ENCODE assay signal across 8 mouse cellular contexts in genomic region chr7:102441657-102442391, GRCm38 (mm10). TPM values are rescaled to one million over a fixed set of nuclear protein-coding genes. Genes with fewer than 3 reads are reported as not detected.
DNase-seq lines count a peak whose midpoint lies in the region; ATAC-seq and TF ChIP-seq lines count a peak whose summit lies in the region.

Gene Rrm1, plus strand, starts transcription at chr7:102441695.

- in situ Hi-C loops in ES-E14 (cut with MboI; ENCODE audit: low sequenced_read_pairs in 2 of 2, unreplicated experiment in 2 of 2): no loop called here

- peak within 1 kb of the TSS; percentile 91 for H3K27ac ChIP-seq in ES-E14 (ENCODE audit: insufficient read depth, low read depth, low read length, poor library complexity, severe bottlenecking)
- peak within 1 kb of the TSS; percentile 74 for H3K27ac ChIP-seq in forebrain, embryonic 15.5 days (replicated peaks)

- under 1% methylated on average over 36 of the region's 56 CpGs for WGBS in forebrain, embryonic 15.5 days
- under 1% methylated on average over 56 of the region's 56 CpGs for WGBS in lung, adult 2 months

- peak within 1 kb of the TSS; percentile 99 for H3K9ac ChIP-seq in ES-E14 (ENCODE audit: insufficient read depth, low read depth, low read length, poor library complexity, severe bottlenecking)
- H3K9ac ChIP-seq in forebrain, embryonic 15.5 days (replicated peaks): peak within 1 kb of the TSS; percentile 66

- H3K4me3 ChIP-seq in ES-E14 (ENCODE audit: insufficient read depth in 1 of 2, low read depth in 1 of 2, low read length in 2 of 2, poor library complexity in 1 of 2, severe bottlenecking in 1 of 2): peak within 1 kb of the TSS; percentile 69 to 97
- H3K4me3 ChIP-seq in forebrain, embryonic 15.5 days: peak within 1 kb of the TSS; percentile 76
- H3K4me3 ChIP-seq in lung, adult 2 months (replicated peaks; ENCODE audit: extremely low read depth, low read depth, low read length): peak within 1 kb of the TSS; percentile 78

- peaks cover 10% of the 10 kb centered on the region for H3K36me3 ChIP-seq in ES-E14 (ENCODE audit: control insufficient read depth, insufficient read depth, low read length, poor library complexity, severe bottlenecking)
- H3K36me3 ChIP-seq in forebrain, embryonic 15.5 days: peaks cover 15% of the 10 kb centered on the region

- no peaks in the 10 kb centered on the region for H3K27me3 ChIP-seq in forebrain, embryonic 15.5 days

- H3K9me3 ChIP-seq in ES-E14 (ENCODE audit: control insufficient read depth, insufficient read depth, low read depth, low read length): no peaks in the 10 kb centered on the region
- no peaks in the 10 kb centered on the region for H3K9me3 ChIP-seq in forebrain, embryonic 15.5 days

- TF ChIP-seq CTCF in lung, adult 2 months (IDR thresholded peaks at IDR 0.05; ENCODE audit: insufficient read depth, low read length): no peak

- intact Hi-C loops in heart, postnatal 25 days (cut with DNase I): no loop called here

- peak; percentile 99 for ATAC-seq in forebrain, embryonic 15.5 days (replicated peaks)
- ATAC-seq in neutrophil, adult 5-6 weeks (ENCODE audit: extremely low read depth, insufficient number of reproducible peaks, low FRiP score, poor library complexity, severe bottlenecking): peak; percentile 100

- peak; percentile 69; the same call in 1 of the 2 replicates for TF ChIP-seq POLR2A in lung, adult 2 months (IDR thresholded peaks at IDR 0.05; ENCODE audit: borderline replicate concordance, extremely low read depth, low read depth, low read length)

- H3K4me1 ChIP-seq in ES-E14 (ENCODE audit: control insufficient read depth in 2 of 2, insufficient read depth in 2 of 2, low read length in 2 of 2, poor library complexity in 1 of 2): peaks cover 2% of the 10 kb centered on the region in 2 experiments; a peak in 1 of 4 replicates
- peaks cover 19% of the 10 kb centered on the region for H3K4me1 ChIP-seq in forebrain, embryonic 15.5 days
- no peaks in the 10 kb centered on the region for H3K4me1 ChIP-seq in lung, adult 2 months (ENCODE audit: control insufficient read depth, insufficient read depth, low read length)

- peak; percentile 98 for DNase-seq in ES-E14 (ENCODE audit: low read depth, low spot score)
- DNase-seq in cerebellum, adult 11-12 months: peak; percentile 95
- DNase-seq in heart, postnatal 25 days (ENCODE audit: low spot score): peak; percentile 89
- peak; percentile 97 for DNase-seq in layer of hippocampus, adult 18-20 months (ENCODE audit: low spot score in 2 of 2)
- DNase-seq in lung, adult 2 months: peak; percentile 95
- DNase-seq in thymus, adult 18-20 months: peak; percentile 87 to 94

- H3K4me2 ChIP-seq in forebrain, embryonic 15.5 days (replicated peaks): peak within 1 kb of the TSS; percentile 52

TF ChIP-seq in ES-E14, 5 proteins besides CTCF, POLR2A, EP300 and RAD21:
- TF ChIP-seq ZNF384 (IDR thresholded peaks at IDR 0.05; ENCODE audit: low read depth, low read length): no peak
- peak; percentile 89 for TF ChIP-seq HCFC1 (IDR thresholded peaks at IDR 0.05; ENCODE audit: borderline replicate concordance, insufficient read depth, low read length)

RNA-seq across cellular contexts. Expression of gene Rrm1, which starts in this region (rescaled TPM):
- 92.8 and 109 TPM in 2 replicates for total RNA-seq in ES-E14 (2012; rRNA removed)
- polyA plus RNA-seq in forebrain, embryonic 15.5 days (2015; fragmentation: Nextera tagmentation; extraction: Ambion mirVana): 95.7 and 101 TPM in 2 replicates
- 10 to 100 TPM in 1 of 2 experiments, 1 to 10 TPM in 1; 8.4 to 11.5 TPM for total RNA-seq in heart, postnatal 25 days (2021)
- 10 to 100 TPM in 1 of 2 experiments, 1 to 10 TPM in 1; 9.4 to 11.4 TPM for total RNA-seq in layer of hippocampus, adult 18-20 months (2021)
- 5.9 and 7.2 TPM in 2 replicates for polyA plus RNA-seq in lung, adult 2 months (2012; rRNA removed)
- total RNA-seq in neutrophil, adult 5-6 weeks (2017): 50.5 and 58.1 TPM in 2 replicates

Comparison
In these comparisons a context has a peak if more than half of its experiments do, and no peak if none do; other contexts are left out.
1. Peak in every context shown above with its lines: DNase-seq, ATAC-seq, H3K4me3 ChIP-seq and H3K27ac ChIP-seq.
2. RNA of gene Rrm1 (polyA plus RNA-seq): 95.7 to 101 TPM in forebrain, embryonic 15.5 days; 5.9 to 7.2 TPM in lung, adult 2 months; every median in the first group is over 10 times any median in the second.